In genomic region chr7:139350606-139351005, GRCm38 (mm10) we compare ENCODE assay signal across 15 mouse cellular contexts. TPM values are rescaled to one million over a fixed set of nuclear protein-coding genes. Genes with fewer than 3 reads are reported as not detected.
DNase-seq lines count a peak whose midpoint lies in the region; ATAC-seq and TF ChIP-seq lines count a peak whose summit lies in the region.
"Had no signal": no experiment of that assay in that cellular context is flagged by ENCODE, and none has a peak within 500 bp of the region (broad histone marks: within the 10 kb centered on the region; RNA-seq: fewer than 3 reads in every experiment).

No protein-coding gene starts in this region.

- H3ac ChIP-seq in C2C12 (ENCODE audit: control insufficient read depth, insufficient read length, low read depth): no peak overlapping the region

- no peaks in the 10 kb centered on the region for H3K79me2 ChIP-seq in C2C12 (ENCODE audit: control insufficient read depth, insufficient read depth)

- no peak overlapping the region for H3K4me3 ChIP-seq in C2C12 (ENCODE audit: insufficient read depth, poor library complexity, severe bottlenecking)
- H3K4me3 ChIP-seq: heart, adult 2 months; liver, embryonic 12.5 days; midbrain, embryonic 15.5 days; neural tube, embryonic 13.5 days had no signal

- peak; percentile 46 for DNase-seq in left cerebral cortex, adult 11 months (ENCODE audit: low spot score)
- DNase-seq in left cerebral cortex, postnatal 10 days (ENCODE audit: extremely low spot score in 1 of 2, low spot score in 2 of 2): no peak
- peak; percentile 87 for DNase-seq in brain, adult 2 months (ENCODE audit: low read depth, low spot score)
- no peak for DNase-seq in natural killer cell, adult 2 months (ENCODE audit: low spot score in 2 of 2)
- DNase-seq in thymus, postnatal 10 days (ENCODE audit: low spot score in 2 of 2): no peak
- DNase-seq: cerebellum, adult 9-10 months; forebrain, postnatal 0 days; heart, adult 2 months; heart, postnatal 4 days; kidney, postnatal 14 days had no signal

- no peaks in the 10 kb centered on the region for H3K79me3 ChIP-seq in C2C12 (ENCODE audit: low read depth)

- no peak for TF ChIP-seq CTCF in C2C12 (IDR thresholded peaks at IDR 0.05; ENCODE audit: control insufficient read depth, insufficient read depth, insufficient read length)

- H3K27me3 ChIP-seq in C2C12 (ENCODE audit: control insufficient read depth, insufficient read depth, insufficient read length): no peaks in the 10 kb centered on the region
- H3K27me3 ChIP-seq: liver, embryonic 12.5 days; midbrain, embryonic 15.5 days; neural tube, embryonic 13.5 days had no signal

- no peaks in the 10 kb centered on the region for H3K36me3 ChIP-seq in C2C12 (ENCODE audit: control insufficient read depth, insufficient read depth)
- H3K36me3 ChIP-seq: liver, embryonic 12.5 days; midbrain, embryonic 15.5 days; neural tube, embryonic 13.5 days had no signal

- intact Hi-C loops in left cerebral cortex, postnatal 10 days (cut with DNase I): no loop called here

- ATAC-seq in megakaryocyte progenitor cell, adult 5-6 weeks (replicated peaks; ENCODE audit: poor library complexity): peak; percentile 63; the same call in 1 of the 2 replicates
- ATAC-seq: forebrain, postnatal 0 days; liver, embryonic 12.5 days; midbrain, embryonic 15.5 days had no signal

TF ChIP-seq in C2C12, 6 proteins besides CTCF, POLR2A, EP300 and RAD21:
- TF ChIP-seq MYOD1 (IDR thresholded peaks at IDR 0.05; ENCODE audit: control insufficient read depth, insufficient read length, low read depth): peak; percentile 51
- TF ChIP-seq CEBPB (IDR thresholded peaks at IDR 0.05; ENCODE audit: low read depth): no peak
- TF ChIP-seq USF1 (IDR thresholded peaks at IDR 0.05; ENCODE audit: low read depth): peak; percentile 81
- no peak for TF ChIP-seq FOSL1 (IDR thresholded peaks at IDR 0.05; ENCODE audit: insufficient read depth, low read length, poor library complexity, severe bottlenecking)
- peak; percentile 54 for TF ChIP-seq MAX (IDR thresholded peaks at IDR 0.05)
- TF ChIP-seq MYOG (IDR thresholded peaks at IDR 0.05; ENCODE audit: control insufficient read depth, extremely low read depth, insufficient read length): no peak
TF ChIP-seq in C2C12: peak in this region for 3.

RNA-seq across cellular contexts. Expression of gene Inpp5a, which starts 38.3 kb away (rescaled TPM):
- 10 to 100 TPM; 43.3 to 44.4 TPM for total RNA-seq in left cerebral cortex, postnatal 10 days (2021)
- 22.7 TPM for polyA plus RNA-seq in C2C12 (2012; fragmentation: generic; extraction: Trizol)
- 8.5 and 9.9 TPM in 2 replicates for total RNA-seq in megakaryocyte progenitor cell, adult 5-6 weeks (2015)
- 4.9 and 11.2 TPM in 2 replicates for total RNA-seq in megakaryocyte progenitor cell, adult 5-6 weeks (2017)

Comparison
In these comparisons a context has a peak if more than half of its experiments do, and no peak if none do; other contexts are left out.
1. DNase-seq: peak in left cerebral cortex, adult 11 months (single experiment) and brain, adult 2 months (single experiment); none in left cerebral cortex, postnatal 10 days (0 of 2), natural killer cell, adult 2 months (0 of 2) and thymus, postnatal 10 days (0 of 2).